In the genomic region with DNA sequence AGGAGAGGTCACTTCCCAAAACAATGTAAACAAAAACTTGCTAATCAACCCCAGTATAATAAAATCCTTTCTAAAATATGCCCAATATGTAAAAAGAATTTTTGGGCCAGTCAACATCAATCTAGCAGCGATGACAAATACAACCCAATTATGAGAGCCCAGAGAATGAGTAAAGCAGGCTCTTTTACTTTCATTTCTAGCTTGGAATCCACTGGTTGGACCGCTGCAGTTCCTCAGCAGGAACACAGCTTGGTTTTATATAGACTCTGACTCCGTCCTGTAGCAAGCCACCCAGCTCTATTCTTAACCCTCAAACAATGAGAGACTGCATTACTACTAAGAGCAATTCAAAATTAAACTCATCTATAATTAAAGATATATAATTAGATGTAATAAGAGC, we compare ENCODE assay signal across 22 mouse cellular contexts. TPM values are rescaled to one million over a fixed set of nuclear protein-coding genes. Genes with fewer than 3 reads are reported as not detected.
"Had no signal": no experiment of that assay in that cellular context is flagged by ENCODE, and none has a peak within 500 bp of the region (broad histone marks: within the 10 kb centered on the region; RNA-seq: fewer than 3 reads in every experiment).

No protein-coding gene starts in this region.

- H3K4me2 ChIP-seq: limb, embryonic 13.5 days; liver, embryonic 12.5 days; lung, embryonic 14.5 days; midbrain, embryonic 13.5 days; neural tube, embryonic 12.5 days had no signal

- H3K27ac ChIP-seq: layer of hippocampus, adult 2 months; limb, embryonic 13.5 days; liver, embryonic 12.5 days; midbrain, embryonic 13.5 days; neural tube, embryonic 12.5 days had no signal

- H3K27me3 ChIP-seq: neural tube, embryonic 12.5 days had no signal

- DNase-seq: kidney, adult 9 months; kidney, postnatal 10 days; kidney, postnatal 4 days; left cerebral cortex, postnatal 4 days; lung, embryonic 14.5 days; lung, postnatal 36 days; retina, postnatal 1 day; right cerebral cortex, postnatal 4 days; spleen, adult 18-20 months; thymus, adult 2 months; thymus, postnatal 25 days had no signal

- H3K9ac ChIP-seq: limb, embryonic 13.5 days; liver, embryonic 12.5 days; lung, embryonic 14.5 days; midbrain, embryonic 13.5 days; neural tube, embryonic 12.5 days had no signal

- H3K4me3 ChIP-seq: layer of hippocampus, adult 2 months; limb, embryonic 13.5 days; liver, embryonic 12.5 days; midbrain, embryonic 13.5 days; neural tube, embryonic 12.5 days had no signal

- H3K36me3 ChIP-seq: limb, embryonic 13.5 days; liver, embryonic 12.5 days; midbrain, embryonic 13.5 days; neural tube, embryonic 12.5 days had no signal

- ATAC-seq: intestine, postnatal 0 days; liver, embryonic 12.5 days; midbrain, embryonic 13.5 days had no signal

- H3K4me1 ChIP-seq: limb, embryonic 13.5 days; liver, embryonic 12.5 days; midbrain, embryonic 13.5 days; neural tube, embryonic 12.5 days had no signal

RNA-seq across cellular contexts. Expression of gene 8030474K03Rik, which starts 17.3 kb away (rescaled TPM):
- total RNA-seq: layer of hippocampus, adult 2 months; layer of hippocampus, postnatal 10 days; left cerebral cortex, postnatal 10 days; midbrain, postnatal 0 days; neutrophil, adult 5-6 weeks had no signal
- polyA plus RNA-seq: intestine, postnatal 0 days; lung, embryonic 14.5 days; midbrain, embryonic 13.5 days; midbrain, postnatal 0 days; neural tube, embryonic 12.5 days; stomach, embryonic 14.5 days had no signal

RNA-seq across cellular contexts. Expression of gene Gm4779, which starts 17.5 kb away (rescaled TPM):
- total RNA-seq: layer of hippocampus, postnatal 10 days; left cerebral cortex, postnatal 10 days; midbrain, postnatal 0 days; neutrophil, adult 5-6 weeks had no signal
- polyA plus RNA-seq: intestine, postnatal 0 days; lung, embryonic 14.5 days; midbrain, postnatal 0 days; stomach, embryonic 14.5 days had no signal
